Mouse (Mus musculus) embryonic facial prominence, embryonic 10.5 days (tissue): ENCODE data around the gene Zmiz1. TPM values are rescaled to one million over a fixed set of nuclear protein-coding genes. Genes with fewer than 3 reads are reported as not detected.

ENCODE experiments used
- DNase-seq: peaks from one replicate; pipeline ENCODE4 v3.0.0-alpha.2; 2017; ENCODE audit warnings: low spot score
- H3K27ac ChIP-seq: fragments of 300-500 bp; sonication (generic); replicated peaks from 2 replicates; pipeline ENCODE4 v1.5.1; 2016; ENCODE audit warnings: mild to moderate bottlenecking
- H3K27me3 ChIP-seq: fragments of 300-500 bp; sonication (generic); replicated peaks from 2 replicates; pipeline ENCODE4 v1.6.1; 2016; ENCODE audit warnings: low read depth, mild to moderate bottlenecking; ENCODE audit not compliant: poor library complexity, severe bottlenecking
- H3K36me3 ChIP-seq: fragments of 300-500 bp; sonication (generic); replicated peaks from 2 replicates; pipeline ENCODE4 v1.6.1; 2016; ENCODE audit warnings: mild to moderate bottlenecking, moderate library complexity
- H3K4me1 ChIP-seq: fragments of 300-500 bp; sonication (generic); 2 replicates; pipeline ENCODE4 v1.6.1; 2016
- H3K4me3 ChIP-seq: fragments of 300-500 bp; sonication (generic); 2 replicates; pipeline ENCODE4 v1.5.1; 2016; ENCODE audit warnings: mild to moderate bottlenecking, moderate library complexity
- H3K9me3 ChIP-seq: fragments of 300-500 bp; sonication (generic); 2 replicates; pipeline ENCODE4 v1.6.1; 2016; ENCODE audit warnings: mild to moderate bottlenecking
- WGBS: fragments of 180-500 bp; shearing (Covaris S2); methylation state at CpG from one replicate; pipeline ENCODE4 v1.1.7; 2016; 5-methylcytosine and 5-hydroxymethylcytosine counted together
- polyA plus RNA-seq: library from polyadenylated mRNA; unstranded; fragments of >200 nt; fragmentation: Nextera tagmentation; extraction: Ambion mirVana; gene quantifications from 2 replicates; pipeline ENCODE4 v1.2.1, GENCODE M21; 2016

Gene Zmiz1
- polyA plus RNA-seq, 1 experiment from 2014 or later = 42.8 TPM

DNA sequence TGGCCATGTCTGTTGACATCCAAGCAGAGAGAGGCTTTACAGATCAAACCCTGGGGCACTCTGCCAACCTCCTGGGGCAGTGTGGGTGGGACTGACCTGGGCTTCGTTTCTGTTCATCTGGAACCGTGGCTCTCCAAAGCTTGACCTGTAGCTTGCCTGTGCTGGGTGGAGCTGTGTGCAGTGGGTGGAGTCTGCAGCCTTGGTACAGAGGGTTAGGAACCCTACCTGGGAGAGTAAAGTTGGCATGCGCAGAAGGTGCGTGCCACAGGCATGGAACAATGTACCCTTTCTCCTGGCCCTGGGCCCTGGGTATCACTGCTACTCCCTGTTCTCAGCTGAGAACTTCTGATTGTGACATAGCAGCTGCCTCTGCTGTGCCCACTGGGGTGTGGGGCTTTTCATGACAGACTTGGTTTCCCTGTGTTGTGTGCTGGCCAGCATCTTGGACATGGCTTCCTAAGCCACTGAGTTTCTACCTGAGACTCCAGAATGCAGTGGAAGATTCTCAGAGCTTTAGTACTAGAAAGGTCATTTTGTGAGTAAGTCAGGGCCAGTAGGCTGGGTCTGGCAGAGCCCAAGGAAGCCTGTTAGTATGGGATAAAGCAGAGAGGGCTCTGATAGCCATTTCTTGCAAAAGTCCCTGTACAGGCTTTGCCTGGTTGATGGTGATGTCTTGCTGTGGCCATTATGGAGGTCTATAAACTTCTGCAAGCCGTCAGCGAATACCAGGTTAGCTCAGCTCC, 30.5 kb downstream of the Zmiz1 start:
- H3K4me3 ChIP-seq = no peak overlapping the region
- DNase-seq = no peak
- no peaks in the 10 kb centered on the region for H3K36me3 ChIP-seq
- H3K9me3 ChIP-seq = no peaks in the 10 kb centered on the region
- H3K27me3 ChIP-seq = no peaks in the 10 kb centered on the region
- no peak overlapping the region for H3K27ac ChIP-seq
- peaks cover 92% of the 10 kb centered on the region for H3K4me1 ChIP-seq
- 83% methylated on average over 6 of the region's 6 CpGs for WGBS

DNA sequence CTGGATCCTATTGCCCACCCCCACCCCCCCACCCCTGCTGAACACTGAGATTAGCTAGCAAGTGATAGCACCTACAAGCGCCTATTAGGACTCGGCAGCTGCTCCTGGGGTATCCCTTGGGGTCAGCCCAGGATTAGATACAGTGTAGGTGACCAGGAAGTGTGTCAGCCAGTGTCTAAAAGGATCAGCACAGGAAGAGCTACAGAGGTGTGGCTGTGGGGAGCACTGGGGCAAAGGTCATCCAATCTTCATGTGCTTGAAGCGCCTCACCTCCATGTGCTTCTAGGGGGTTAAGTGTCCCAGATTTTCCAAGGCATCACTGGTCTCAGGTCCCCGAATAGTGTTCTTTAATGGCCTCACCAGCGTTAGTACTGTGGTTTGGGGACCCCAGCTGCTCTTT, 33.0 kb downstream of the Zmiz1 start:
- Histone ChIP-seq H3K27ac (no peak overlapping the region), H3K4me1 (peaks cover 93% of the 10 kb centered on the region)

DNA sequence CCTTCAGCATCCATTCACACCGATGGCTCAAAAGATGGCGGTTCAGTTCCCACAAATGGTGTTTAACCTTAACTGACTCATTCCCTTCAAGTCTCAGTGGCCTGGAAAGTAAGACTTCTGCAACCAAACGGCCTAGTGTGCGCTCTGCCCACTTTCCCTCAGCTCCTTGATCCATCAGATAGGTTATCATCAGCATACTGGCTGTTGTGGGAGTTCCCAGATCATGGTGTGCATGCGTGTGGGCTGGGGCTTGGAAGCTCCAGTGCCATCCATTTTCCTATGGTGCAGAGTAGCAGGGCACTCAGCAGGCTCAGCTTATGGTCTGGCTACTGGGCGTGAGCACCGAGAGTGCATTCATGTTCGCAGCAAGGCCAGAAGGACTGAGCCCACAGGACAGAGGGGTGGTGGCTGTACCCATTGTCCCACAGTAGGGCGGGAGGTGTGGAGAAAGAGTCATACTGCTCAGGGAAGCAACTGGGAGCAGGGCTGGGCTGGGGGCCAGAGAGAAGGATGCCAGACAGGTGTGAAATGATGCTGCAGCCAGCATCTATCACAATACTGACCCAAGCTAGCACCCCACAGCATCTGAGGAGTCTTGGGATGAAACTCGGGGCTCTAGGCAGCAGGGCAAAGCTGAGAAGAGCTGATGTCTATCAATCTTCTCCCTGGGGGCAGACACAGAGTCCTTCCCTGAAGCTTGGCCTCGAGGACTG, 33.7 kb downstream of the Zmiz1 start:
- Histone ChIP-seq H3K4me1 (peaks cover 93% of the 10 kb centered on the region), H3K27ac (peak overlapping the region; percentile 42; the same call in 1 of the 2 replicates)
- DNase-seq = no peak

More for the DNA sequence above, 33.0 kb downstream of the Zmiz1 start:
- H3K36me3 ChIP-seq = no peaks in the 10 kb centered on the region
- no peaks in the 10 kb centered on the region for H3K9me3 ChIP-seq
- DNase-seq = no peak
- 82% methylated on average over 5 of the region's 5 CpGs for WGBS
- H3K27me3 ChIP-seq = no peaks in the 10 kb centered on the region
- H3K4me3 ChIP-seq = no peak overlapping the region

DNA sequence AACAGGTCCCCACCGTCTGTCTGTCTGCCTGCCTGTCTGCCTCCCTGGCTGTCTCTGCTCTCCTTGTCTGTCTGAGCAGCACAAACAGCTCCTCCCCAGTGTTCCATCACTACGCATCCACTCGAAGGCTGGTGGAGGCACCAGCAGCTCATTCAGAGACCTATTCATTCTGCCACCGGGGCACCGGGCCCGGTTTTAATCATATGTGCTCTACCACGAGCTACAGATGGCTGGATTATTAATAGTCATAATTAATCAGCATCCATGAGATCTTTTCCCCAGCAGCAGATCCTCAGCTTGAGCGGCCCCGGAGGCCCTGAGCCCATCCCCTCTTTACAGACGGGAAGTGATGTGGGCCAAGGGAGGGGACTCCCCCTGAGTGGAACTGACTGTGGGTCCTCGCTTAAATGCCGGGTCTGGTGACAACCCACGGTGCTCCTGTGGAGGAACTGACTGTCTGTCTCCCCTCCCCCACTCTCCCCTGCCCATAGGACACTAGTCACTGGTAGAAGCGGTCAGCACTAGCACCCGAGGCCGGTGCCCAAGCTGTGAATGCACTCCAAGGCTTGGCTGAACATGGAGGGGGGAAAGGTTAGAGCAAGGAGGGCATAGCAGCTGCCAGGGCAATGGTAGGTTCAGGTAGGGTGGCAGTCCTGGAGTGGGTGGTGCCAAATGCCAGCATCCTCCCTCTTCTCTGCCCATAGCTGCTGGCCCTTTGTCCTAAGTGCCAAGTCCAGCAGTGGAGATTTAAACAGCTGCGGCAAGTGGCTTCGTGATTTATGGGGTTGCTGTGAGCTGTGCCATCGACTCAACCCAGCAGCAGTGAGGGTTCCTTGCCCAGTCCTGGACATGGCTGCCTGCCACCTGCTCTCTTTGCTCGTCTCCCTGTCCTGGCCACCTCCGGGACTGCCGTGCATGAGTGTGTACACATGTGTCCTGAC, 34.6 kb downstream of the Zmiz1 start:
- H3K27ac ChIP-seq = peak overlapping the region; percentile 42; the same call in 1 of the 2 replicates
- 83% methylated on average over 22 of the region's 22 CpGs for WGBS
- H3K9me3 ChIP-seq = no peaks in the 10 kb centered on the region
- H3K4me3 ChIP-seq = no peak overlapping the region
- no peaks in the 10 kb centered on the region for H3K36me3 ChIP-seq
- no peaks in the 10 kb centered on the region for H3K27me3 ChIP-seq
- H3K4me1 ChIP-seq = peaks cover 93% of the 10 kb centered on the region
- no peak for DNase-seq

More for the DNA sequence above, 33.7 kb downstream of the Zmiz1 start:
- H3K27me3 ChIP-seq = no peaks in the 10 kb centered on the region
- H3K9me3 ChIP-seq = no peaks in the 10 kb centered on the region
- WGBS = 83% methylated on average over 11 of the region's 11 CpGs
- no peaks in the 10 kb centered on the region for H3K36me3 ChIP-seq
- H3K4me3 ChIP-seq = no peak overlapping the region

DNA sequence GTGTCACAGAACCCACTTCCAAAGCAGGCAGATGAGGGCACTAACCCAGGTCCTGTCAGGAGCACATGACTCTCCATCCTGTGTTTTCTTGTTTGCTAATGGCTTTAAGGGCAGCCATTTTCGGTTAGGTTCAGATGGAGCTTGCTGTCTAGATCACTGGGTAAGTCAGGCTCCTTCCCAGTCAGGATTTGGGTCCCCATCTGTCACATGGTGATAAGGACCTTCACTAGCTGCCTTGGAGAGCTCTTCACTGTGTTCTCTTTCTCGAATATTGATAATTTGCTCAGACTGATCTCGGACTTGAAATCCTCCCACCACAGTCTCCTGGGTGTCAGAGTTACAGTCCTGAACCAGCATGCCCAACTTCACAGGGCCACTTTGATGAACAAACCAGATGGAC, 35.8 kb downstream of the Zmiz1 start:
- H3K27ac ChIP-seq = no peak overlapping the region
- no peaks in the 10 kb centered on the region for H3K27me3 ChIP-seq
- no peak overlapping the region for H3K4me3 ChIP-seq
- DNase-seq = no peak
- H3K9me3 ChIP-seq = no peaks in the 10 kb centered on the region
- 85% methylated on average over 3 of the region's 3 CpGs for WGBS
- peaks cover 93% of the 10 kb centered on the region for H3K4me1 ChIP-seq
- 0 out of 2 replicates have a peak, but pooled peaks cover 5% of the 10 kb centered on the region for H3K36me3 ChIP-seq

DNA sequence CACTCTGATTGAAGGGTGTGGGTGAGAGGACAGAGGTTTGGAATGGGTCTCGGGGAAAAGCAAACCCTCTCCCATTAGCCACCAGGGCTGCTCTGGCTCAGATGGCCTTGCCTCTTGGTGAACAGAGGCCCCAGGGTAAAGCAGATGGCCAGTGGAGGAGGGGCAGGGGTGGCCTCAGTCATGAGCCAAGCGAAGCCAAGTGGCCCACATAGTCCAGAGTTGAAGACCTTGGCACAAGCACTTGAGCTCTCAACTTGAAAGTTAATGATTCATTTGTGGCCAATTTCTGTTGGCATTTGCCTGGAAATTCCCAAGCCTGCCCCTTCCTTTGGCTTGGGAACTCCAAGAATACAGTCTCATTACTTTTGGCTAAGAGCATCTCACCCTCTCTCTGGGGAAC, 37.1 kb downstream of the Zmiz1 start:
- Histone ChIP-seq H3K27ac (0 out of 2 replicates have a peak overlapping the region, but pooled peaks have one; percentile 20), H3K27me3 (no peaks in the 10 kb centered on the region), H3K9me3 (no peaks in the 10 kb centered on the region), H3K4me1 (peaks cover 100% of the 10 kb centered on the region), H3K4me3 (no peak overlapping the region), H3K36me3 (0 out of 2 replicates have a peak, but pooled peaks cover 5% of the 10 kb centered on the region)
- DNase-seq = no peak
- WGBS = 79% methylated on average over 2 of the region's 2 CpGs

DNA sequence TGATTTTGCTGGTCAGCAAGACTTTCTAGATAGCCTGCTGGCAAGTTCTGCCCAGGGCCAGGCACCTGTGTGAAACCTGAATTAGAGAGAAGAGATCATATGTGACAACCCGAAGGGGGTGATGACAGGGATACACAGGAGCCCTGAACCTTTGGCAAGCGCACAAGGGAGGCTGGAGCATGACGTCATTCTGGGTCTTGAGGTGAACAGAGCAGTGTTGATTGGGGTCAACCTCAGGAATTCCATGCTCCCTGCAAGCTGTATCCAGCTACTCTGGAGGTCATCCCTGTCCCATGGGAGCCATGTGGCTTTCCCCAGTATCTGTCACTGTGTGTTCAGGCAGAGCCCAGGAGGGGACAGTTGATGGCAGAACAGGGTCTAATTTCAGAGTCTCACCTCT, 38.0 kb downstream of the Zmiz1 start:
- Histone ChIP-seq H3K36me3 (peaks cover 5% of the 10 kb centered on the region), H3K9me3 (no peaks in the 10 kb centered on the region), H3K4me3 (no peak overlapping the region), H3K27ac (no peak overlapping the region), H3K4me1 (peaks cover 100% of the 10 kb centered on the region), H3K27me3 (no peaks in the 10 kb centered on the region)
- 57% methylated on average over 3 of the region's 3 CpGs for WGBS
- no peak for DNase-seq

DNA sequence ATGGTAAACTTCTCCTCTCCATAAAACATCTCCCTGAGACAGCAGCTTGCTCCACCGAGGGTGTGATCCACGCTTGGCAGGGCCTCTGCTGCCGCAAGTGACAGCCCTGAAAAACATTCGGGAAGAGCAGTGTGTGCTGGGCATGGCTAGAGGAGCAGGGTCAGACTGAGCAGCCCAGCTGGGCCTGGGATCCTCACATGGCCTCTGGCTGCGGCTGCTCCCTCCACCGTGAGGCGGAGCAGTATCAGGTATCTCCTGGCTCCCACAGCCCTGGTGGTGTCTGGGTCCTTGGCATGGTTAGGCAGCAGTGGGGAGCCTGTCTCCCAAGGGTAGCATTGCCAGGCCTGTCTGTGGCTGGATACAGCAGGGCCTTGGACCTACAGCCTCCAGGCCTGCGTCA, 38.6 kb downstream of the Zmiz1 start:
- Histone ChIP-seq H3K4me3 (no peak overlapping the region), H3K36me3 (peaks cover 11% of the 10 kb centered on the region), H3K9me3 (no peaks in the 10 kb centered on the region), H3K4me1 (peaks cover 97% of the 10 kb centered on the region), H3K27ac (peak overlapping the region; percentile 62), H3K27me3 (no peaks in the 10 kb centered on the region)
- 25% methylated on average over 8 of the region's 8 CpGs for WGBS
- DNase-seq = peak; percentile 44

DNA sequence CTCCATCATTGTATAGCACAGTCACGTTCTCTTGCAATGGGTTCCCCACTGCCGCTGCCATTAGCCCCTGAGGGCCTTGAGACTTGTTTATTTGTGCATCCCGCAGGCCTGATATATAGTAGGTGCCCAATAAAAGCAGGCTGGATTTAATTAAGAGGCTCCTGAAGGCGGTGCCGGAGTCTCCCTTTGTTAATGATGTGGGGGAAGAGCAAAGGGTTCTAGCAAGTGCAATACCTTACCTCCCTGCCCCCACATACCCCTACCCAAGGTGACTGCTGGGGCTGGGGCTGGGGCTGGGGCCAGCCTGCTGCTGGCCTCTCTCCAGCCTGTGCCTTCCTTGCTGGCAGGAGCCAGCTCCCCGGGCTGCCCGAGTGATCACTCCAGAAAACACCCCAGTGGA, 39.4 kb downstream of the Zmiz1 start:
- Histone ChIP-seq H3K27ac (peak overlapping the region; percentile 62; the same call in 1 of the 2 replicates), H3K27me3 (no peaks in the 10 kb centered on the region), H3K4me1 (peaks cover 89% of the 10 kb centered on the region), H3K9me3 (no peaks in the 10 kb centered on the region), H3K4me3 (no peak overlapping the region), H3K36me3 (peaks cover 19% of the 10 kb centered on the region)
- DNase-seq = no peak
- 37% methylated on average over 7 of the region's 7 CpGs for WGBS

DNA sequence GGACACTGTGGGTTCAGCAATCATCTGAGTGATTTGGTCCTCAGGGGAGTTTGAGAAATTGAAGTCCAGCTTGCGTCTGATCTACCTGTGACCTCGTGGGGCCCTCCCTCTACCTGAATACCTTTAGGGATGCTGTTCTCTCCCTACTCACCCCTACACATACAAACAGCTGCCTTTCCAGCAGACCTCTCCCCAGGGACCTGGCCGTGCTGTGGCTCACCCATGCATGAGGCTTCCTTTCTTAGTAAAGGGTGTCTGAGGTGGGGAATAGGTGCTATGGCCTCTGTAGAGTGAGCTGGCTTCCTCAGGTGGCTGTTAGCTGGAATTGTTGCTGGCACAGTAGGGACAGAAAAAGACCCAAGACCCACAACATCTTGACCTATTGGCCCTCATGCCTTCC, 40.5 kb downstream of the Zmiz1 start:
- WGBS = 61% methylated on average over 3 of the region's 3 CpGs
- H3K4me1 ChIP-seq = peaks cover 81% of the 10 kb centered on the region
- H3K27ac ChIP-seq = no peak overlapping the region

DNA sequence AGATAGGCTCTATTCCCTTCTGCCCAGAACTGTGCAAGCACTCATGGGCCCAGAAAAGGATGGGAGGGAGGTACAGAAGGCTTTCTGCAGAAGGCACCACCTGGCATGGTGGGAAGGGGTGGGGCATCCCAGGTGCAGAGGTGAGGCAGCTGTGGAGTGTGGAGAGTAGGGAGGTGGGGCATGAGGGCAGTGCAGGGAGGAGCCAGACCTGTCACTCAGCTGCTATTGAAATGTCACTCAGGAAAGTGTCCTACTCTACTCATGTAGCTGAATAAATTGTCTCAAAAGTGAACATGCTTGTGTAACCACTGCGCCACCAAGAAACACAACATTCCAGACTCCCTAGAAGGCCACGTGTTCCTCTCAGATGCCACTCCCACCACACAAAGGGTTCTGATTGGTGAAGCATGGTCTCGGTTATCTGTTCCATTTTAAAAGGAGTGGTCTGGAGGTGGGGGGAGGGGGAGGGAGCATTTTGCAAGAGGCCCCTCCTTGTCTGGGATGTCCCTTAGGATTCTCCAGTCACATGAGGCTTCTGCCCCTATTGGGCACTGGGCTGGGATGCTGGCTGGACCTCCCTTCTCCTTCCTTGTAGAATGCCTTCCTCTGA, 41.6 kb downstream of the Zmiz1 start:
- Histone ChIP-seq H3K4me1 (peaks cover 81% of the 10 kb centered on the region), H3K36me3 (peaks cover 42% of the 10 kb centered on the region), H3K27me3 (no peaks in the 10 kb centered on the region), H3K27ac (peak overlapping the region; percentile 60; the same call in 1 of the 2 replicates), H3K9me3 (no peaks in the 10 kb centered on the region), H3K4me3 (no peak overlapping the region)
- DNase-seq = no peak
- 34% methylated on average over 3 of the region's 3 CpGs for WGBS

More for the DNA sequence above, 40.5 kb downstream of the Zmiz1 start:
- peaks cover 31% of the 10 kb centered on the region for H3K36me3 ChIP-seq
- no peak for DNase-seq
- H3K9me3 ChIP-seq = no peaks in the 10 kb centered on the region
- no peak overlapping the region for H3K4me3 ChIP-seq
- no peaks in the 10 kb centered on the region for H3K27me3 ChIP-seq

DNA sequence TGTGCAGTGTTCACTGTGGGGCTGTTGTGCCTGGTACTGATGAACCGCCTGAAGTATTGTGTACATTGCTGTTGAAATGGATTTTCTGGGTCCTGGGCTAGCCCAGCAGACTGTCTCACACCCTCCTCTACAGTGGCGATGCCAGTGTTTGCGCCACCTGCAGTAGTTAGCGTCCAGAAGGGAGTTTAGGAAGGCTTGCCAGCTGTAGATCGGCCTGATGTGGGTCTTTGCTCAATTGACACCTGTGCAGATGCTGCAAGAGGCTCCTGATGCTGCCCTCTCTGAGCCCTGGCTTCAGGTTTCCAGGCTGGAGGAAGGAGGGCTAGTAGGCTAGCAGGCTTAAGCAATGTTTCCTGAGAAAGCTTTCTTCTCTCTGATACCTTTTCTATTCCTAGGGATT, 42.5 kb downstream of the Zmiz1 start:
- 89% methylated on average over 5 of the region's 5 CpGs for WGBS
- Histone ChIP-seq H3K9me3 (no peaks in the 10 kb centered on the region), H3K4me3 (no peak overlapping the region), H3K4me1 (peaks cover 73% of the 10 kb centered on the region), H3K27ac (no peak overlapping the region), H3K27me3 (no peaks in the 10 kb centered on the region), H3K36me3 (peaks cover 50% of the 10 kb centered on the region)
- DNase-seq = no peak
